8 mouse cellular contexts compared by ENCODE assay signal in genomic region chr11:116581376-116581814, GRCm38 (mm10). TPM values are rescaled to one million over a fixed set of nuclear protein-coding genes. Genes with fewer than 3 reads are reported as not detected.
DNase-seq lines count a peak whose midpoint lies in the region; ATAC-seq and TF ChIP-seq lines count a peak whose summit lies in the region.

TSS of gene Ube2o (minus strand) at chr11:116581447.

- H3K4me3 ChIP-seq in forebrain, embryonic 13.5 days: peak within 1 kb of the TSS; percentile 82
- peak within 1 kb of the TSS; percentile 71 for H3K4me3 ChIP-seq in heart, postnatal 0 days (ENCODE audit: low read depth, low read length)
- peak within 1 kb of the TSS; percentile 90 for H3K4me3 ChIP-seq in liver, embryonic 15.5 days (replicated peaks)
- H3K4me3 ChIP-seq in neural tube, embryonic 14.5 days (ENCODE audit: low read depth, low read length): peak within 1 kb of the TSS; percentile 100
- peak within 1 kb of the TSS; percentile 91 for H3K4me3 ChIP-seq in testis, adult 2 months (ENCODE audit: control insufficient read depth, low read depth, low read length)

- no peaks in the 10 kb centered on the region for H3K27me3 ChIP-seq in forebrain, embryonic 13.5 days
- no peaks in the 10 kb centered on the region for H3K27me3 ChIP-seq in heart, postnatal 0 days (ENCODE audit: control insufficient read depth, insufficient read depth, low read length)
- peaks cover 13% of the 10 kb centered on the region for H3K27me3 ChIP-seq in liver, embryonic 15.5 days
- H3K27me3 ChIP-seq in neural tube, embryonic 14.5 days (ENCODE audit: control insufficient read depth, insufficient read depth, low read length): no peaks in the 10 kb centered on the region
- H3K27me3 ChIP-seq in testis, adult 2 months (ENCODE audit: control insufficient read depth, insufficient read depth, low read length): no peaks in the 10 kb centered on the region

- peak; percentile 34 for TF ChIP-seq CTCF in heart, postnatal 0 days (IDR thresholded peaks at IDR 0.05; ENCODE audit: low read depth)
- TF ChIP-seq CTCF in testis, adult 2 months (IDR thresholded peaks at IDR 0.05; ENCODE audit: control insufficient read depth, insufficient read depth, insufficient replicate concordance, low read depth, low read length): no peak

- peaks cover 27% of the 10 kb centered on the region for H3K4me1 ChIP-seq in forebrain, embryonic 13.5 days
- H3K4me1 ChIP-seq in heart, postnatal 0 days (ENCODE audit: control insufficient read depth, insufficient read depth): peaks cover 10% of the 10 kb centered on the region; the same call in 1 of the 2 replicates
- H3K4me1 ChIP-seq in liver, embryonic 15.5 days (replicated peaks): peaks cover 51% of the 10 kb centered on the region
- peaks cover 24% of the 10 kb centered on the region for H3K4me1 ChIP-seq in neural tube, embryonic 14.5 days (ENCODE audit: control insufficient read depth, insufficient read depth, low read length)
- H3K4me1 ChIP-seq in testis, adult 2 months (ENCODE audit: control insufficient read depth, insufficient read depth, low read length): peaks cover under 1% of the 10 kb centered on the region

- no peaks in the 10 kb centered on the region for H3K36me3 ChIP-seq in forebrain, embryonic 13.5 days (ENCODE audit: poor library complexity, severe bottlenecking)
- H3K36me3 ChIP-seq in heart, postnatal 0 days (replicated peaks; ENCODE audit: control insufficient read depth, insufficient read depth, low read length): no peaks in the 10 kb centered on the region
- peaks cover 11% of the 10 kb centered on the region for H3K36me3 ChIP-seq in liver, embryonic 15.5 days (replicated peaks)
- H3K36me3 ChIP-seq in neural tube, embryonic 14.5 days (ENCODE audit: control insufficient read depth, insufficient read depth, low read length): no peaks in the 10 kb centered on the region
- H3K36me3 ChIP-seq in testis, adult 2 months (ENCODE audit: control insufficient read depth, insufficient read depth, low read length): no peaks in the 10 kb centered on the region; the same call in 1 of the 2 replicates

- peak; percentile 92 for DNase-seq in ES-CJ7 (ENCODE audit: low read depth, low spot score)
- DNase-seq in c-Kit-positive CD71-positive TER-119-positive erythroid progenitor cells, embryonic 14.5 days (ENCODE audit: low spot score): peak; percentile 79
- peak; percentile 80 for DNase-seq in heart, postnatal 0 days (ENCODE audit: low spot score)
- DNase-seq in kidney, postnatal 4 days: peak; percentile 88 to 93

- no peak for TF ChIP-seq EP300 in heart, postnatal 0 days (IDR thresholded peaks at IDR 0.05; ENCODE audit: low read depth)

- WGBS in forebrain, embryonic 13.5 days: under 1% methylated on average over 32 of the region's 51 CpGs
- WGBS in heart, postnatal 0 days: 3% methylated on average over 29 of the region's 51 CpGs
- 1% methylated on average over 51 of the region's 51 CpGs for WGBS in liver, embryonic 15.5 days (ENCODE audit: insufficient replicate concordance)
- WGBS in neural tube, embryonic 14.5 days: under 1% methylated on average over 46 of the region's 51 CpGs

- peak; percentile 62 for TF ChIP-seq POLR2A in testis, adult 2 months (IDR thresholded peaks at IDR 0.05; ENCODE audit: control insufficient read depth, low read depth, low read length)

- no peaks in the 10 kb centered on the region for H3K9me3 ChIP-seq in forebrain, embryonic 13.5 days (replicated peaks)
- no peaks in the 10 kb centered on the region for H3K9me3 ChIP-seq in heart, postnatal 0 days (replicated peaks; ENCODE audit: control insufficient read depth, low read length)
- no peaks in the 10 kb centered on the region for H3K9me3 ChIP-seq in liver, embryonic 15.5 days (replicated peaks)
- no peaks in the 10 kb centered on the region for H3K9me3 ChIP-seq in neural tube, embryonic 14.5 days (ENCODE audit: control insufficient read depth, low read length)

- peak within 1 kb of the TSS; percentile 61 for H3K4me2 ChIP-seq in forebrain, embryonic 13.5 days
- H3K4me2 ChIP-seq in heart, postnatal 0 days (ENCODE audit: low read depth, low read length): peak within 1 kb of the TSS; percentile 80
- H3K4me2 ChIP-seq in liver, embryonic 15.5 days: peak within 1 kb of the TSS; percentile 89
- peak within 1 kb of the TSS; percentile 56 for H3K4me2 ChIP-seq in neural tube, embryonic 14.5 days (ENCODE audit: low read depth, low read length)

- H3K9ac ChIP-seq in forebrain, embryonic 13.5 days: peak within 1 kb of the TSS; percentile 91
- H3K9ac ChIP-seq in heart, postnatal 0 days (replicated peaks; ENCODE audit: low read depth, low read length): peak within 1 kb of the TSS; percentile 76
- peak within 1 kb of the TSS; percentile 99 for H3K9ac ChIP-seq in liver, embryonic 15.5 days
- peak within 1 kb of the TSS; percentile 96 for H3K9ac ChIP-seq in neural tube, embryonic 14.5 days (replicated peaks; ENCODE audit: low read depth, low read length)

- peak; percentile 91 for ATAC-seq in forebrain, embryonic 13.5 days
- ATAC-seq in heart, postnatal 0 days (ENCODE audit: insufficient read depth, low read depth): peak; percentile 91
- ATAC-seq in liver, embryonic 15.5 days (ENCODE audit: insufficient read depth): peak; percentile 76
- peak; percentile 86 for ATAC-seq in neural tube, embryonic 14.5 days (ENCODE audit: low read depth)

- H3K27ac ChIP-seq in forebrain, embryonic 13.5 days: peak within 1 kb of the TSS; percentile 83
- H3K27ac ChIP-seq in heart, postnatal 0 days (ENCODE audit: low read depth): peak within 1 kb of the TSS; percentile 74
- peak within 1 kb of the TSS; percentile 97 for H3K27ac ChIP-seq in liver, embryonic 15.5 days (replicated peaks)
- H3K27ac ChIP-seq in neural tube, embryonic 14.5 days (ENCODE audit: low read depth, low read length): peak within 1 kb of the TSS; percentile 96
- H3K27ac ChIP-seq in testis, adult 2 months (ENCODE audit: control insufficient read depth, insufficient read depth, low read depth, low read length): peak within 1 kb of the TSS; percentile 67

RNA-seq across cellular contexts. Expression of gene Ube2o, which starts in this region (rescaled TPM):
- 11.9 and 12.1 TPM in 2 replicates for polyA plus RNA-seq in forebrain, embryonic 13.5 days (2015; fragmentation: Nextera tagmentation; extraction: Ambion mirVana)
- total RNA-seq in heart, postnatal 0 days (2014; rRNA removed; ENCODE audit: low replicate concordance): 17.2 and 34.8 TPM in 2 replicates
- polyA plus RNA-seq in heart, postnatal 0 days (2015; fragmentation: Nextera tagmentation; extraction: Ambion mirVana): 4.1 and 5.2 TPM in 2 replicates
- polyA plus RNA-seq in liver, embryonic 15.5 days (2015; fragmentation: Nextera tagmentation; extraction: Ambion mirVana): 38.1 and 51.7 TPM in 2 replicates
- polyA plus RNA-seq in neural tube, embryonic 14.5 days (2014; fragmentation: Nextera tagmentation; extraction: Ambion mirVana): 26.2 and 30.2 TPM in 2 replicates
- polyA plus RNA-seq in testis, adult 2 months (2012; rRNA removed): 31.6 and 34.8 TPM in 2 replicates

Comparison
In these comparisons a context has a peak if more than half of its experiments do, and no peak if none do; other contexts are left out.
1. Peak in every context shown above with its lines: DNase-seq, ATAC-seq, H3K4me3 ChIP-seq and H3K27ac ChIP-seq.